Mouse (Mus musculus): ENCODE measurements at regions not wholly inside any gene's neighbourhood (a gene's known extent, or its start where the extent isn't known, plus 50 kb on each side); places are given as distances from the start of the nearest gene placed in this dataset.

DNA sequence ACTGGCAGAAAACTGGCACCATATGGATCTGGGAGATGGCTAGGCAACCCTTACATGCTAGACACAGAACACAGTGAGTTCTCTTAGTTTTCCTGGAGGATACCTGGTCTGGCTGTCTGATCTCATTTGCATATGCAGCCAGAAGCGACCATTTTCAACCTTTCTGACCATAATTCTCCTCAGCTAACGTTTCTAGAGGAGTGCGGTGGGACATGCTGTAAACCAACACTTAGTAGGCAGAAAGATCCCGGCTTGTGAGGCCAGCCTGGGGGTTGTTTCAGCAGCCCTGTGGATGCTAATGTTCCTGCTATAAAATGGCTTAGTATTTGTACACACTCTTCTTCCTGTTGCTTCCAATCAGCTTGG, 168.6 kb upstream of the Olig3 start:
- no peak for TF ChIP-seq CTCF (IDR thresholded peaks at IDR 0.05; ENCODE audit: low read depth)
- no peak for TF ChIP-seq EP300 (IDR thresholded peaks at IDR 0.05; ENCODE audit: low read depth)

All from liver, postnatal 0 days (tissue).